In genomic region chr17:33746011-33746410, GRCm38 (mm10) we compare ENCODE assay signal across 9 mouse cellular contexts. TPM values are rescaled to one million over a fixed set of nuclear protein-coding genes. Genes with fewer than 3 reads are reported as not detected.
DNase-seq lines count a peak whose midpoint lies in the region; ATAC-seq lines count a peak whose summit lies in the region.
"Had no signal": no experiment of that assay in that cellular context is flagged by ENCODE, and none has a peak within 500 bp of the region (broad histone marks: within the 10 kb centered on the region; RNA-seq: fewer than 3 reads in every experiment).

No protein-coding gene starts in this region.

- no peaks in the 10 kb centered on the region for H3K9me3 ChIP-seq in embryonic facial prominence, embryonic 10.5 days
- H3K9me3 ChIP-seq: hindbrain, embryonic 15.5 days had no signal

- peaks cover 64% of the 10 kb centered on the region for H3K36me3 ChIP-seq in embryonic facial prominence, embryonic 10.5 days (replicated peaks)

- H3K27me3 ChIP-seq in embryonic facial prominence, embryonic 10.5 days (replicated peaks; ENCODE audit: low read depth, poor library complexity, severe bottlenecking), result no peaks in the 10 kb centered on the region
- H3K27me3 ChIP-seq: hindbrain, embryonic 15.5 days had no signal

- no peak overlapping the region for H3K27ac ChIP-seq in embryonic facial prominence, embryonic 10.5 days (replicated peaks)
- H3K27ac ChIP-seq: hindbrain, embryonic 15.5 days had no signal

- WGBS in embryonic facial prominence, embryonic 10.5 days, result 79% methylated on average over 2 of the region's 2 CpGs

- 0 out of 2 replicates have a peak, but pooled peaks have one; percentile 5 for ATAC-seq in neutrophil, adult 5-6 weeks (ENCODE audit: extremely low read depth, insufficient number of reproducible peaks, low FRiP score, poor library complexity, severe bottlenecking)
- ATAC-seq in monocyte, adult 5-6 weeks (replicated peaks; ENCODE audit: insufficient number of reproducible peaks, low FRiP score, low TSS enrichment, poor library complexity, severe bottlenecking), result no peak; the same call in 1 of the 2 replicates

- DNase-seq in adrenal gland, postnatal 14 days, result peak; percentile 68
- DNase-seq in adrenal gland, adult 8-10 months, result no peak
- peak; percentile 83 for DNase-seq in 3T3-L1 (ENCODE audit: low read depth, low spot score)
- DNase-seq in embryonic facial prominence, embryonic 10.5 days (ENCODE audit: low spot score), result peak; percentile 27
- DNase-seq in kidney, postnatal 14 days, result peak; percentile 41
- DNase-seq in urinary bladder, adult 18-20 months (ENCODE audit: low spot score in 2 of 2), result no peak

- peaks cover 4% of the 10 kb centered on the region for H3K4me1 ChIP-seq in embryonic facial prominence, embryonic 10.5 days
- H3K4me1 ChIP-seq: hindbrain, embryonic 15.5 days had no signal

- H3K4me3 ChIP-seq in embryonic facial prominence, embryonic 10.5 days, result no peak overlapping the region
- H3K4me3 ChIP-seq: hindbrain, embryonic 15.5 days had no signal

RNA-seq across cellular contexts. Expression of gene Rab11b, which starts 14.3 kb away (rescaled TPM):
- total RNA-seq in adrenal gland, postnatal 14 days (2021), result 217 and 242 TPM in 2 replicates
- total RNA-seq in adrenal gland, adult 8-10 months (2022), result 100 to 1,000 TPM; 251 to 297 (median 270) TPM
- polyA plus RNA-seq in embryonic facial prominence, embryonic 10.5 days (2016; fragmentation: Nextera tagmentation; extraction: Ambion mirVana), result 342 and 347 TPM in 2 replicates
- 33.9 and 50.0 TPM in 2 replicates for total RNA-seq in neutrophil, adult 5-6 weeks (2017)
- total RNA-seq in monocyte, adult 5-6 weeks (2017), result 41.4 to 78.7 TPM (median 59.2 TPM) in 3 replicates

RNA-seq across cellular contexts. Expression of gene March2, which starts 27.5 kb away (rescaled TPM):
- 119 and 133 TPM in 2 replicates for total RNA-seq in adrenal gland, postnatal 14 days (2021)
- 100 to 1,000 TPM in 3 of 4 experiments, 10 to 100 TPM in 1; 96.1 to 125 (median 112) TPM for total RNA-seq in adrenal gland, adult 8-10 months (2022)
- 28.0 and 28.5 TPM in 2 replicates for polyA plus RNA-seq in embryonic facial prominence, embryonic 10.5 days (2016; fragmentation: Nextera tagmentation; extraction: Ambion mirVana)
- 62.6 and 68.3 TPM in 2 replicates for total RNA-seq in neutrophil, adult 5-6 weeks (2017)
- total RNA-seq in monocyte, adult 5-6 weeks (2017), result 55.4 to 90.5 TPM (median 74.7 TPM) in 3 replicates

RNA-seq across cellular contexts. Expression of gene Angptl4, which starts 35.6 kb away (rescaled TPM):
- total RNA-seq in adrenal gland, postnatal 14 days (2021), result 121 and 189 TPM in 2 replicates
- 10 to 100 TPM; 37.2 to 78.4 (median 46.3) TPM for total RNA-seq in adrenal gland, adult 8-10 months (2022)
- polyA plus RNA-seq in embryonic facial prominence, embryonic 10.5 days (2016; fragmentation: Nextera tagmentation; extraction: Ambion mirVana), result 33.4 and 39.0 TPM in 2 replicates
- 2.3 TPM in 1 of 2 replicates, not detected in the other for total RNA-seq in neutrophil, adult 5-6 weeks (2017)
- total RNA-seq in monocyte, adult 5-6 weeks (2017), result 0.29 to 1.2 TPM in 2 of 3 replicates, not detected in the other

RNA-seq across cellular contexts. Expression of gene Hnrnpm, which starts 59.4 kb away (rescaled TPM):
- 224 and 229 TPM in 2 replicates for total RNA-seq in adrenal gland, postnatal 14 days (2021)
- total RNA-seq in adrenal gland, adult 8-10 months (2022), result 100 to 1,000 TPM; 130 to 158 (median 141) TPM
- 567 and 569 TPM in 2 replicates for polyA plus RNA-seq in embryonic facial prominence, embryonic 10.5 days (2016; fragmentation: Nextera tagmentation; extraction: Ambion mirVana)
- total RNA-seq in neutrophil, adult 5-6 weeks (2017), result 247 and 353 TPM in 2 replicates
- total RNA-seq in monocyte, adult 5-6 weeks (2017), result 275 to 423 TPM (median 304 TPM) in 3 replicates

Comparison
In these comparisons a context has a peak if more than half of its experiments do, and no peak if none do; other contexts are left out.
1. DNase-seq: peak in adrenal gland, postnatal 14 days (single experiment), 3T3-L1 (single experiment), embryonic facial prominence, embryonic 10.5 days (single experiment) and kidney, postnatal 14 days (single experiment); none in adrenal gland, adult 8-10 months (single experiment) and urinary bladder, adult 18-20 months (0 of 2).
2. RNA of gene Angptl4, which starts 35.6 kb away (total RNA-seq): 121 to 189 TPM in adrenal gland, postnatal 14 days and 37.2 to 78.4 TPM in adrenal gland, adult 8-10 months; 0.29 to 1.2 TPM in monocyte, adult 5-6 weeks and 2.3 TPM in neutrophil, adult 5-6 weeks; every median in the first group is over 10 times any median in the second.